11 mouse cellular contexts compared by ENCODE assay signal in genomic region chr15:90420776-90421175, GRCm38 (mm10).
DNase-seq lines count a peak whose midpoint lies in the region; ATAC-seq and TF ChIP-seq lines count a peak whose summit lies in the region.
"Had no signal": no experiment of that assay in that cellular context is flagged by ENCODE, and none has a peak within 500 bp of the region (broad histone marks: within the 10 kb centered on the region; RNA-seq: fewer than 3 reads in every experiment).

No protein-coding gene starts in this region.

- H3K9me3 ChIP-seq in intestine, postnatal 0 days (ENCODE audit: control insufficient read depth) = no peaks in the 10 kb centered on the region
- H3K9me3 ChIP-seq in intestine, embryonic 16.5 days (ENCODE audit: control insufficient read depth, low read length) = no peaks in the 10 kb centered on the region
- H3K9me3 ChIP-seq in midbrain, postnatal 0 days (ENCODE audit: low read length) = no peaks in the 10 kb centered on the region
- H3K9me3 ChIP-seq in midbrain, embryonic 14.5 days (ENCODE audit: control insufficient read depth, low read length) = no peaks in the 10 kb centered on the region
- H3K9me3 ChIP-seq: embryonic facial prominence, embryonic 10.5 days; hindbrain, embryonic 10.5 days; liver, embryonic 13.5 days had no signal

- no peak for DNase-seq in midbrain, postnatal 0 days (ENCODE audit: low spot score)
- no peak for DNase-seq in midbrain, embryonic 14.5 days
- peak; percentile 6 for DNase-seq in R1 (ENCODE audit: low read depth, low spot score)
- peak; percentile 4 for DNase-seq in lung, postnatal 14 days
- DNase-seq: liver, embryonic 13.5 days had no signal

- H3K4me2 ChIP-seq in intestine, postnatal 0 days (replicated peaks; ENCODE audit: low read depth) = no peak overlapping the region
- H3K4me2 ChIP-seq in intestine, embryonic 16.5 days (ENCODE audit: low read depth, low read length) = no peak overlapping the region
- H3K4me2 ChIP-seq in midbrain, postnatal 0 days (ENCODE audit: low read depth, low read length, poor library complexity, severe bottlenecking) = no peak overlapping the region
- H3K4me2 ChIP-seq in midbrain, embryonic 14.5 days (ENCODE audit: low read length) = no peak overlapping the region
- H3K4me2 ChIP-seq: liver, embryonic 13.5 days had no signal

- no peak overlapping the region for H3K9ac ChIP-seq in intestine, postnatal 0 days (ENCODE audit: low read depth, low read length)
- H3K9ac ChIP-seq in intestine, embryonic 16.5 days (ENCODE audit: low read depth, low read length) = no peak overlapping the region
- no peak overlapping the region for H3K9ac ChIP-seq in midbrain, postnatal 0 days (replicated peaks; ENCODE audit: low read length, poor library complexity, severe bottlenecking)
- no peak overlapping the region for H3K9ac ChIP-seq in midbrain, embryonic 14.5 days (replicated peaks; ENCODE audit: low read length)
- H3K9ac ChIP-seq: liver, embryonic 13.5 days had no signal

- H3K36me3 ChIP-seq in intestine, postnatal 0 days (ENCODE audit: control insufficient read depth, insufficient read depth) = no peaks in the 10 kb centered on the region
- no peaks in the 10 kb centered on the region for H3K36me3 ChIP-seq in intestine, embryonic 16.5 days (ENCODE audit: control insufficient read depth, insufficient read depth, low read length)
- no peaks in the 10 kb centered on the region for H3K36me3 ChIP-seq in midbrain, postnatal 0 days (ENCODE audit: insufficient read depth, low read length)
- H3K36me3 ChIP-seq in midbrain, embryonic 14.5 days (ENCODE audit: control insufficient read depth, insufficient read depth, low read length) = no peaks in the 10 kb centered on the region
- H3K36me3 ChIP-seq: embryonic facial prominence, embryonic 10.5 days; hindbrain, embryonic 10.5 days; liver, embryonic 13.5 days had no signal

- TF ChIP-seq CTCF in intestine, postnatal 0 days (IDR thresholded peaks at IDR 0.05; ENCODE audit: low read depth) = peak; percentile 71
- TF ChIP-seq CTCF in midbrain, postnatal 0 days (IDR thresholded peaks at IDR 0.05) = peak; percentile 28; the same call in 1 of the 2 replicates

- H3K4me3 ChIP-seq in intestine, postnatal 0 days (ENCODE audit: low read depth, low read length) = no peak overlapping the region
- H3K4me3 ChIP-seq in intestine, embryonic 16.5 days (ENCODE audit: low read length) = no peak overlapping the region
- H3K4me3 ChIP-seq in midbrain, postnatal 0 days (ENCODE audit: low read depth, low read length) = no peak overlapping the region
- H3K4me3 ChIP-seq in midbrain, embryonic 14.5 days (replicated peaks; ENCODE audit: low read depth, low read length) = no peak overlapping the region
- H3K4me3 ChIP-seq: embryonic facial prominence, embryonic 10.5 days; hindbrain, embryonic 10.5 days; liver, embryonic 13.5 days had no signal

- 96% methylated on average over 2 of the region's 2 CpGs for WGBS in intestine, postnatal 0 days
- 100% methylated on average over 2 of the region's 2 CpGs for WGBS in intestine, embryonic 16.5 days
- 96% methylated on average over 2 of the region's 2 CpGs for WGBS in midbrain, postnatal 0 days
- 94% methylated on average over 2 of the region's 2 CpGs for WGBS in midbrain, embryonic 14.5 days

- H3K4me1 ChIP-seq in intestine, postnatal 0 days (replicated peaks; ENCODE audit: control insufficient read depth, insufficient read depth, low read length) = no peaks in the 10 kb centered on the region
- H3K4me1 ChIP-seq in intestine, embryonic 16.5 days (ENCODE audit: control insufficient read depth, insufficient read depth, low read length) = no peaks in the 10 kb centered on the region
- H3K4me1 ChIP-seq in midbrain, postnatal 0 days (ENCODE audit: insufficient read depth, low read length) = 0 out of 2 replicates have a peak, but pooled peaks cover 5% of the 10 kb centered on the region
- no peaks in the 10 kb centered on the region for H3K4me1 ChIP-seq in midbrain, embryonic 14.5 days (ENCODE audit: control insufficient read depth, insufficient read depth, low read length)
- H3K4me1 ChIP-seq: liver, embryonic 13.5 days had no signal

- no peak overlapping the region for H3K27ac ChIP-seq in intestine, postnatal 0 days (ENCODE audit: low read depth, low read length)
- H3K27ac ChIP-seq in intestine, embryonic 16.5 days (ENCODE audit: low read length) = no peak overlapping the region
- H3K27ac ChIP-seq in midbrain, postnatal 0 days (ENCODE audit: low read depth, low read length) = no peak overlapping the region
- H3K27ac ChIP-seq in midbrain, embryonic 14.5 days (replicated peaks; ENCODE audit: low read depth, low read length) = no peak overlapping the region
- H3K27ac ChIP-seq: embryonic facial prominence, embryonic 10.5 days; hindbrain, embryonic 10.5 days; liver, embryonic 13.5 days had no signal

- H3K27me3 ChIP-seq in intestine, postnatal 0 days (replicated peaks; ENCODE audit: control insufficient read depth, insufficient read depth, low read length) = no peaks in the 10 kb centered on the region
- H3K27me3 ChIP-seq in intestine, embryonic 16.5 days (replicated peaks; ENCODE audit: control insufficient read depth, insufficient read depth, low read length) = no peaks in the 10 kb centered on the region
- no peaks in the 10 kb centered on the region for H3K27me3 ChIP-seq in midbrain, postnatal 0 days (ENCODE audit: insufficient read depth, low read length)
- H3K27me3 ChIP-seq in midbrain, embryonic 14.5 days (ENCODE audit: control insufficient read depth, insufficient read depth, low read length) = no peaks in the 10 kb centered on the region
- H3K27me3 ChIP-seq: liver, embryonic 13.5 days had no signal

- ATAC-seq in intestine, postnatal 0 days = no peak
- ATAC-seq in intestine, embryonic 16.5 days = no peak
- ATAC-seq in midbrain, postnatal 0 days (ENCODE audit: low FRiP score) = no peak
- ATAC-seq in midbrain, embryonic 14.5 days (ENCODE audit: low FRiP score, low TSS enrichment) = no peak
- ATAC-seq in erythroblast, adult 5-6 weeks (replicated peaks; ENCODE audit: low FRiP score, poor library complexity, severe bottlenecking) = no peak
- ATAC-seq: forebrain, embryonic 14.5 days had no signal

Comparison
In these comparisons a context has a peak if more than half of its experiments do, and no peak if none do; other contexts are left out.
1. DNase-seq: peak in R1 (single experiment) and lung, postnatal 14 days (single experiment); none in midbrain, postnatal 0 days (single experiment) and midbrain, embryonic 14.5 days (single experiment).